Mouse (Mus musculus) bone marrow macrophage, adult 2 months (primary cell): ENCODE data around the gene Pgls.

Experiments
- CTCF ChIP-seq: IDR thresholded peaks from 2 replicates; pipeline ENCODE4 v1.5.1; 2012; ENCODE audit warnings: low read depth, mild to moderate bottlenecking, low read length, moderate library complexity
- POLR2A ChIP-seq: IDR thresholded peaks from 2 replicates; pipeline ENCODE4 v1.6.1; 2012; ENCODE audit warnings: mild to moderate bottlenecking, low read depth, low read length, borderline replicate concordance

DNA sequence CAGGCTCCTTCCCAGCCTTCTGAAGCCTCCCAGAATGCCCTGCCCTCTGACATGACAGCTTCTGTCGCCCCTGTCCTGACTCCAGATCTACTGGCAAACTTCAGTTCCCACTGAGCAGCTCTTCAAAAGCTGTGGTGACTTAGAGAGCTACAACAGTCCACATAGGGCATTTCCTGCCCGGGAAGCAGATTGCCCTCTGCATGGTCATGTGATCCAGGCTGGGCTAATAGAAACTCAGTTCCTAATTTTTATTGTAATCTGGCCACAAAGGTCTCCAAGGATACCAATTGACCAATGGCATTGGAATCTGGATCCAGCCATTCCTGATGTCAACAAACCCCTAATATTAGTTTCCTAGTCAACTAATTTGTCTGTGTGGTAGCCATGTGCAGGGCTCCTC is 39.9 kb downstream of the Pgls start:
- TF ChIP-seq POLR2A (no peak), CTCF (no peak)
